Mouse (Mus musculus): Measurements from ENCODE around the gene Axin1. TPM values are rescaled to one million over a fixed set of nuclear protein-coding genes. Genes with fewer than 3 reads are reported as not detected.
"Not testable (repeated sequence)": the region's sequence is repeated elsewhere in the genome, so short reads cannot be mapped to it uniquely, and the experiment has no call there.

Axin1 gene
- polyA plus RNA-seq, 1 experiment from 2014 or later = 12.9 TPM

DNA sequence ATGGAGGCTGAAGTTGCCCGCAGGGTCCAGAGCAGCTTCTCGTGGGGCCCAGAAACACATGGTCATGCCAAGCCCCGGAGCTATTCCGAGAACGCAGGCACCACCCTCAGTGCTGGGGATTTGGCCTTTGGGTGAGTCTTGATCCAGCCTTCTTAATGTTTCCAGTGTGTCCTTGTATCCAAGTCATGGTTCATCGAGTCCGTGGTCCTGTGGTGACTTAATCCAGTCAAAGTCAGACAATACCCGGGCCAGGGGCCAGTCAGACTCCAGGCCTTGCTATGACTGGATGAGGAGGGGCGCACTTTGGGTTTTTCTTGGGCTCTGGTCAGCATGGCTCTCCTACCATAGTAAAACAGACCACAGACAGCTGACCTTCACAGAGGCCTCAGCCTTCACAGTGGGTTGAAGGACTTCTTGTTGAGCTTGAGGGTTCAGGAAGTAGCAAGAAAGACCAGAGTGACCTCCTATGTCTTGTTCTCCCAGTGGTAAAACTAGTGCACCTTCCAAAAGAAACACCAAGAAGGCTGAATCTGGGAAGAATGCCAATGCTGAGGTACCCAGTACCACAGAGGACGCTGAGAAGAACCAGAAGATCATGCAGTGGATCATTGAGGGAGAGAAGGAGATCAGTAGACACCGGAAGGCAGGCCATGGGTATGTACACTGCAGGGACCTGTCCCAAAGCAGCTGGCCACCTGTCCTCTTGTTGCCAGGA lies 49.8 kb downstream of the Axin1 start:
- H3K4me3 ChIP-seq (ENCODE audit: low read depth, low read length) = no peak overlapping the region
- ATAC-seq (ENCODE audit: low read depth) = no peak
- H3K4me1 ChIP-seq (ENCODE audit: control insufficient read depth, insufficient read depth, low read length) = no peaks in the 10 kb centered on the region
- H3K9ac ChIP-seq (ENCODE audit: low read depth, low read length) = no peak overlapping the region
- H3K4me2 ChIP-seq (ENCODE audit: low read depth, low read length) = no peak overlapping the region
- H3K9me3 ChIP-seq (ENCODE audit: control insufficient read depth, low read length) = no peaks in the 10 kb centered on the region
- H3K27me3 ChIP-seq (replicated peaks; ENCODE audit: control insufficient read depth, insufficient read depth, low read length) = no peaks in the 10 kb centered on the region
- WGBS = 96% methylated on average over 11 of the region's 11 CpGs
- peaks cover 93% of the 10 kb centered on the region for H3K36me3 ChIP-seq (ENCODE audit: control insufficient read depth, insufficient read depth, low read length)
- no peak overlapping the region for H3K27ac ChIP-seq (replicated peaks; ENCODE audit: low read depth, low read length)
- no peak for DNase-seq (ENCODE audit: low spot score)

DNA sequence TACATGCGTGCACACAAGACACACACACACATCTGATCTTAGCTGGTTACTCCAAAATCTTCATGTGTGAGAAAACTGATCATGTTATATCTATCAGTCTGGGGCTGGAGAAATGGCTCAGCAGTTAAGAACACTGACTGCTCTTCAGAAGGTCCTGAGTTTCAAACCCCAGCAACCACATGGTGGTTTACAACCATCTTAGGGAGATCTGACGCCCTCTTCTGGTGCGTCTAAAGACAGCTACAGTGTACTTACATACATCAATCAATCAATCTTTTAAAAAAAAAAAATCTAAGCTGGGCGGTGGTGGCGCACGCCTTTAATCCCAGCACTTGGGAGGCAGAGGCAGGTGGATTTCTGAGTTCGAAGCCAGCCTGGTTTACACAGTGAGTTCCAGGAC lies 53.0 kb downstream of the Axin1 start:
- WGBS = 86% methylated on average over 7 of the region's 7 CpGs
- peaks cover 95% of the 10 kb centered on the region for H3K36me3 ChIP-seq (ENCODE audit: control insufficient read depth, insufficient read depth, low read length)
- not testable (repeated sequence) for ATAC-seq (ENCODE audit: low read depth); H3K27ac ChIP-seq (replicated peaks; ENCODE audit: low read depth, low read length); DNase-seq (ENCODE audit: low spot score); H3K9me3 ChIP-seq (ENCODE audit: control insufficient read depth, low read length); H3K9ac ChIP-seq (ENCODE audit: low read depth, low read length); H3K4me2 ChIP-seq (ENCODE audit: low read depth, low read length); H3K27me3 ChIP-seq (replicated peaks; ENCODE audit: control insufficient read depth, insufficient read depth, low read length); H3K4me3 ChIP-seq (ENCODE audit: low read depth, low read length); H3K4me1 ChIP-seq (ENCODE audit: control insufficient read depth, insufficient read depth, low read length)

DNA sequence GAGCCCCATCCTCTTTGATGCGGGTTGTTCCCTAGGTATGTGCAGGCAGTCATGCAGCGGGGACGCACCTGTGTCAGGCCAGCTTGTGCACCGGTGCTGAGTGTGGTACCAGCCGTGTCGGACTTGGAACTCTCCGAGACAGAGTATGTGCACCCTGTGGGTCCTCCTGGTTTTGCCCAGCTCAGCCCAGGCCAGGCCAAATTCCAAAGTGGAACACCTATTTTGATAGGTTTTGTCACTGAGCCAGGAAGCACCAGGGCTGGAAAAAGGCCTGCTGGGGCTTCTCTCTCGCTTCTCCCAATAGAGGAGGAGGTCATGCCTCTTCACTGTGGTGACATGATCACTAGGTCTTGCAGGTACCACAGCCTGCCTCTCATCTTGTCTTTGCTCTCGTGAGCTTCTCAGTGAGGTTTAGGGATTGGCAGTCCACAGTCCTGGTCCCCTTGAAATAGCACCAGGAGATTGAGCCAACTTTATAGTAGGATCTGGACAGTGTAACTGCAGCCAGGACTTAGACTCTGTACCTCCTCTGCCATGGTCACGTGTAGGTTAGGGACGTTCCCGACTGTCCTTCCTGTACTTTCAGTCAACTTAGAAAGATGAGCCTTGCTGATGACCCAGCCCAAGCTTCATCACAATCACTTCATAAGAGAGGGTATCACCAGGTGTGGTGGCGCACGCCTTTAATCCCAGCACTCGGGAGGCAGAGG lies 54.1 kb downstream of the Axin1 start:
- no peak overlapping the region for H3K27ac ChIP-seq (replicated peaks; ENCODE audit: low read depth, low read length)
- no peak for DNase-seq (ENCODE audit: low spot score)
- H3K4me2 ChIP-seq (ENCODE audit: low read depth, low read length) = no peak overlapping the region
- no peaks in the 10 kb centered on the region for H3K27me3 ChIP-seq (replicated peaks; ENCODE audit: control insufficient read depth, insufficient read depth, low read length)
- no peaks in the 10 kb centered on the region for H3K9me3 ChIP-seq (ENCODE audit: control insufficient read depth, low read length)
- H3K4me3 ChIP-seq (ENCODE audit: low read depth, low read length) = no peak overlapping the region
- H3K9ac ChIP-seq (ENCODE audit: low read depth, low read length) = no peak overlapping the region
- WGBS = 98% methylated on average over 15 of the region's 15 CpGs
- H3K4me1 ChIP-seq (ENCODE audit: control insufficient read depth, insufficient read depth, low read length) = no peaks in the 10 kb centered on the region
- peaks cover 95% of the 10 kb centered on the region for H3K36me3 ChIP-seq (ENCODE audit: control insufficient read depth, insufficient read depth, low read length)
- ATAC-seq (ENCODE audit: low read depth) = no peak

DNA sequence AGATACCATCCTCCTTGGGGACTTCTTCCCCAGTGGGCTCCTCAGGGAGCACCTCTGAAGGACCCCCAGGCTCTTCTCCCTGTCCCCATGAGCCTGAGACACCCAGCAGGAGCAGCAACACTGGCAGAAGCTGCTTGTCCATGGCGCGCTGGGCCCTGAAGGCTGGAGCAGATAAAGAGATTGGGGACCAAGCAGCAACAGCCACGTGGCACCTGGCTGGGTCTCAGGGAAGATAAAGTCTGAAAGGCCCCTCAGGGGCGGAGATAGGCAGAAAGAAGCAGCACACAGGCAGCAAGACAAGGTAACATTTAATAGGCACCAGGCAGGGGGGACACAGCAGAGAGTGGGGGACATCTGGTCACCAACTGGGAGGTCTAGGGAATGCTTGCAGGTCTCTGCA lies 60.4 kb downstream of the Axin1 start, which contains the start of gene Pdia2:
TSS of gene Pdia2 (minus strand) at position 196 of the 400 bp plus-strand sequence.
- Histone ChIP-seq H3K36me3 (ENCODE audit: control insufficient read depth, insufficient read depth, low read length) (peaks cover 43% of the 10 kb centered on the region), H3K27me3 (replicated peaks; ENCODE audit: control insufficient read depth, insufficient read depth, low read length) (peaks cover 44% of the 10 kb centered on the region), H3K27ac (replicated peaks; ENCODE audit: low read depth, low read length) (no peak within 1 kb of the TSS), H3K9me3 (ENCODE audit: control insufficient read depth, low read length) (no peaks in the 10 kb centered on the region), H3K4me1 (ENCODE audit: control insufficient read depth, insufficient read depth, low read length) (peaks cover 7% of the 10 kb centered on the region; the same call in 1 of the 2 replicates), H3K9ac (ENCODE audit: low read depth, low read length) (no peak within 1 kb of the TSS), H3K4me2 (ENCODE audit: low read depth, low read length) (no peak within 1 kb of the TSS), H3K4me3 (ENCODE audit: low read depth, low read length) (no peak within 1 kb of the TSS)
- no peak for ATAC-seq (ENCODE audit: low read depth)
- 68% methylated on average over 4 of the region's 4 CpGs for WGBS
- DNase-seq (ENCODE audit: low spot score) = no peak

DNA sequence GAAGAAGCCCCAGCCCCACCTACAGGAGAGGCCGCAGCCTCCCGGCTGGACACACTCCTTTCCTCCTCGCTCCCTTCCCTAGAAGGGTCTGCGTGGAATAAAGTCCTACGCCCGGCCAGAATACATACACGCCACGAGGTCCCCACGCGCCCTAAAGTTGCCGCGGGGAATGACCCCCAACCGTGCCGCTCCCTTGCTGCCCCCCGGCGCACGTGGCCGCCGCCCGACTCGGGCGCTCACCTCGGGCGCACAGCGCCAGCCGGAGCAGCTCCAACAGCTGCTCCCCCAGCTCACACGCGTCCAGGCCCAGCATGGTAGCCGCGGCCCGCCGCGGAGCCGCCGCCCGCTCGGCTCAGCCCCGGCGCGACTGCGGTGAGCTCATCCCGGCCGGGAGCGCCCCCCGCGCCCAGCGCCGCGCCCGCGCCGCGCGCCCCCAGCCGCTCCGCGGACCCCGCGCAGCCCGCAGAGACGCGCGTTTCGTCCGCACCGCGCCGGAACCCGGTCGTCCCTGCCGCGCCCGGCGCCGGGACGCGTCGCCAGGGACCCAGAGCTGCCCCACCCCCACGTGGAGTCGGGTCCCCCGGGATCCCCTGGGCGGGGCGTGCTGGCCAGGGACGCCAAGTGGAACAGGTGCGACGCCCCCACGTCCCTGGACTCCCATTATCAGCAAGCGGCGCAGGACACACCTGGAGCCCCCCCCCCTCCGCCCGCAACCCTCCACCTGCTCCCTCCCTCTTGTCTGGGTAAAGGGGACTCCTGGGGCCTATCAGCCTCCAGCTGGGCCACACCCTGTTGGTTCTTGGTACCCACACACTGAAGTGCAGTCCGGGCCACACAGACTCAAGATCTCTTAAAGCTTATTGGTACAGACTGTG lies 62.6 kb downstream of the Axin1 start:
- Histone ChIP-seq H3K9ac (ENCODE audit: low read depth, low read length) (peak overlapping the region; percentile 69), H3K4me2 (ENCODE audit: low read depth, low read length) (peak overlapping the region; percentile 96), H3K27me3 (replicated peaks; ENCODE audit: control insufficient read depth, insufficient read depth, low read length) (peaks cover 52% of the 10 kb centered on the region), H3K36me3 (ENCODE audit: control insufficient read depth, insufficient read depth, low read length) (peaks cover 22% of the 10 kb centered on the region), H3K27ac (replicated peaks; ENCODE audit: low read depth, low read length) (no peak overlapping the region), H3K9me3 (ENCODE audit: control insufficient read depth, low read length) (no peaks in the 10 kb centered on the region), H3K4me3 (ENCODE audit: low read depth, low read length) (peak overlapping the region; percentile 57), H3K4me1 (ENCODE audit: control insufficient read depth, insufficient read depth, low read length) (peaks cover 7% of the 10 kb centered on the region; the same call in 1 of the 2 replicates)
- DNase-seq (ENCODE audit: low spot score) = peak; percentile 68
- ATAC-seq (ENCODE audit: low read depth) = peak; percentile 73
- under 1% methylated on average over 26 of the region's 92 CpGs for WGBS

DNA sequence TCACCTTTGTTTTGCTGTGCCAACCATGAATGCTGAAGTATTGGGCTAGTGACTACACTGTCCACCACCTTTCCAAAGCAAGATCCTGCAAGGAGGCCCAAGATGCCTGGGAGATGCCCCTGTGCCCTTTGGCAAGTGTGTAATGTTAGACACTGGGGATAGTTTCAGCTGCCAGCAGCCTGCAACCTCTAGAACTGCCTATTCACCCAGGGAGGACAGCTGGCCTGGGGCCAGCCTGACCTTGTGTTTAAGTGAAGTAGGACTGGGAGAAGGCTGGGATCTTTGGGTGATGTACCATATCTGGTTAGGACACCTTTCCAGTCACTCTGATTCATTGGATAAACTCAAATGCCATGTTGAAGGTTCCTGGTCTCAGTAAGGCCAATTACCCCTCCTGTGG lies 63.5 kb downstream of the Axin1 start:
- Histone ChIP-seq H3K4me3 (ENCODE audit: low read depth, low read length) (peak overlapping the region; percentile 3; the same call in 1 of the 2 replicates), H3K9me3 (ENCODE audit: control insufficient read depth, low read length) (no peaks in the 10 kb centered on the region), H3K36me3 (ENCODE audit: control insufficient read depth, insufficient read depth, low read length) (peaks cover 12% of the 10 kb centered on the region), H3K27me3 (replicated peaks; ENCODE audit: control insufficient read depth, insufficient read depth, low read length) (peaks cover 52% of the 10 kb centered on the region), H3K27ac (replicated peaks; ENCODE audit: low read depth, low read length) (no peak overlapping the region), H3K4me1 (ENCODE audit: control insufficient read depth, insufficient read depth, low read length) (peaks cover 7% of the 10 kb centered on the region; the same call in 1 of the 2 replicates), H3K9ac (ENCODE audit: low read depth, low read length) (no peak overlapping the region), H3K4me2 (ENCODE audit: low read depth, low read length) (no peak overlapping the region)
- no peak for ATAC-seq (ENCODE audit: low read depth)
- DNase-seq (ENCODE audit: low spot score) = no peak

DNA sequence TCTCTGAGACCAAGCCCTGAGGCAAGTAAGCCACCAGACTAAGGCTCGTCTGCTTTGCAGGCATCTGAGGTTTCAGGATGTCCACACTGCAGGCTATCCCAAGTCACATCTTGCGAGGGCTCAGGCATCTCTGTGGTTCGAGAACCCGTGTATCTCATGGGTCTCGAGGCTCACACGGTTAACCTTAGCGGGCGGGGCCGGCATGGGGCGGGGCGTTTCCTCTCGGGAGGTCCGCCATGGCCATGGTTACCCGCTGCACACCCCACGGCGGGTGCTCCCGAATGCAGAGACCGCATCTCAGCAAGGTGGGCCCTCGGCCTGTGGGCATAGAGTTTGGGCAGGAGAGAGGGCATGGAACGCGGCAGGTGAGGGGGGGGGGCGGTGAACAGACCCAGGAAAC lies 64.2 kb downstream of the Axin1 start, which contains the start of gene Rgs11:
TSS of gene Rgs11 (plus strand) at position 215 of the 400 bp plus-strand sequence.
- H3K36me3 ChIP-seq (ENCODE audit: control insufficient read depth, insufficient read depth, low read length) = peaks cover 6% of the 10 kb centered on the region; the same call in 1 of the 2 replicates
- no peaks in the 10 kb centered on the region for H3K9me3 ChIP-seq (ENCODE audit: control insufficient read depth, low read length)
- no peak; the same call in 1 of the 2 replicates for ATAC-seq (ENCODE audit: low read depth)

DNA sequence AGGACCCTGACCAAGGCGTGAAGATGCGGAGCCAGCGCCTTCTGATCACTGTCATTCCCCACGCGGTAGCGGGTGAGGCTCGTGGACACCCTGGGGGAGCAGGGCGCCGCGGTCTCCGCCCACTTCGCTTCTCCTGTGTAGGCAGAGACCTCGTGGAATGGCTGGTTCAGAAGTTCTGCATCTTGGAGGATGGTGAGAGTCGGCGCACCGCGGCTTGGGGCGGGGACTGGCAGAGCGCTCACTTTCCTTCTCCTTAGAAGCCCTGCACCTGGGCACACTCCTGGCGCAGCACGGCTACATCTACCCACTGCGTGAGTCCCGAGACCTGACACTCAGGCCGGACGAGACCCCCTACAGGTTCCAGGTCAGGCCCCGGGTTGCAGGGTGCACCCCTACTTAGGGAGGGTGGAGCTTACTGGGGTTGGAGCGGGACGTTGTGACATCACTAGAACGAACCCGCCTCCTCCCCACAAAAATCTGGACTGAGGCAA lies 64.9 kb downstream of the Axin1 start:
- peak overlapping the region; percentile 96 for H3K4me2 ChIP-seq (ENCODE audit: low read depth, low read length)
- no peak overlapping the region for H3K27ac ChIP-seq (replicated peaks; ENCODE audit: low read depth, low read length)
- 1% methylated on average over 26 of the region's 30 CpGs for WGBS
- peaks cover 52% of the 10 kb centered on the region for H3K27me3 ChIP-seq (replicated peaks; ENCODE audit: control insufficient read depth, insufficient read depth, low read length)
- peak; percentile 40 for DNase-seq (ENCODE audit: low spot score)
- peaks cover 7% of the 10 kb centered on the region; the same call in 1 of the 2 replicates for H3K4me1 ChIP-seq (ENCODE audit: control insufficient read depth, insufficient read depth, low read length)
- ATAC-seq (ENCODE audit: low read depth) = peak; percentile 16
- no peaks in the 10 kb centered on the region for H3K9me3 ChIP-seq (ENCODE audit: control insufficient read depth, low read length)
- peak overlapping the region; percentile 54 for H3K9ac ChIP-seq (ENCODE audit: low read depth, low read length)
- peaks cover under 1% of the 10 kb centered on the region; the same call in 1 of the 2 replicates for H3K36me3 ChIP-seq (ENCODE audit: control insufficient read depth, insufficient read depth, low read length)
- H3K4me3 ChIP-seq (ENCODE audit: low read depth, low read length) = peak overlapping the region; percentile 52

More for the DNA sequence above, 64.2 kb downstream of the Axin1 start, which contains the start of gene Rgs11:
- DNase-seq (ENCODE audit: low spot score) = no peak
- 2% methylated on average over 17 of the region's 22 CpGs for WGBS
- Histone ChIP-seq H3K4me1 (ENCODE audit: control insufficient read depth, insufficient read depth, low read length) (peaks cover 7% of the 10 kb centered on the region; the same call in 1 of the 2 replicates), H3K9ac (ENCODE audit: low read depth, low read length) (peak within 1 kb of the TSS; percentile 54), H3K4me3 (ENCODE audit: low read depth, low read length) (peak within 1 kb of the TSS; percentile 52), H3K27me3 (replicated peaks; ENCODE audit: control insufficient read depth, insufficient read depth, low read length) (peaks cover 52% of the 10 kb centered on the region), H3K4me2 (ENCODE audit: low read depth, low read length) (peak within 1 kb of the TSS; percentile 96), H3K27ac (replicated peaks; ENCODE audit: low read depth, low read length) (no peak within 1 kb of the TSS)
